Mouse (Mus musculus) ovary, postnatal 36 days (tissue): ENCODE measurements around the gene Cyp2c29.
"Not testable (repeated sequence)": the region's sequence is repeated elsewhere in the genome, so short reads cannot be mapped to it uniquely, and the experiment has no call there.

Experiments
- DNase-seq: peaks from one replicate; pipeline ENCODE4 v3.0.0; 2022; ENCODE audit warnings: low spot score, mixed read lengths

The Cyp2c29 gene

GRCm38 (mm10) chr19:39269105-39269504 lies at the start of gene Cyp2c29:
Cyp2c29 (plus strand) TSS chr19:39269405.
- DNase-seq, result not testable (repeated sequence)

DNA sequence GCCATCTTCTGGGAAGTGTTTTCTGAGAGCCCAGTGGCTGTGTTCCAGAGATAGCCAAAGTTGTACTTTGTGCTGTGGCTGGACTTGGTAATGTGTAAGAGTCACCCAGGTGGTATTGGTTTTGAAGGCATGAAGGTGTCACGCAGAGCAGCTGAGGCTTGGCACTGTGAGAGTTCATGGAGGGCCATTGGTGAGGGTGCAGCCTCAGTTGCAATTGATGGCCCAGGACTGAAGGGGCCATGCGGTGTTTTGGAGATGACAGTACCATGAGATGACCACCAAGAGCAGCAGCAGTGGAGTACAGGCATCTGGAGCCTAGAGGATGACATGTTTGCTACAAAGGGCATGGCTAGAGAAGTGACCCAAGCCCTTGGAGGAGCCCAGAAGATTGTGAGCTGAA lies 2.2 kb upstream of the Cyp2c29 start:
- not testable (repeated sequence) for DNase-seq

- no peak for DNase-seq
Measured at GRCm38 (mm10) chr19:39282801-39283200, 13.6 kb downstream of the Cyp2c29 start.

- DNase-seq, result no peak
Measured at GRCm38 (mm10) chr19:39285637-39286036, 16.4 kb downstream of the Cyp2c29 start.

DNA sequence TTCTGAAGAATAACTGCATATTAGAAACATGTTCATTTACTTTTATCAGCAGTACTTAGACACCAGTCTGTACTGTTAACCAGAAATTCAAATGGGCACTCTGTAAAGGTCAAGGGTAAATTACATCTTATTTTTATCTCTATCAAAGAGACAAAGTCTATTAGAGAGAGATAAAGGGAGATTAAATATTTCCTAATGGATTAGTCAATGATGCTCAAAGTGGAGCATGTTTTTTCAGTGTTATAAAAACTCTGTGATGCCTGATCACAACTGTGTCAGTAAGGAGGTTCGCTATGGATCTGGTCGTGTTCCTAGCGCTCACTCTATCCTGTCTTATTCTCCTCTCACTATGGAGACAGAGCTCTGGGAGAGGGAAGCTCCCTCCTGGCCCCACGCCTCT lies 17.6 kb downstream of the Cyp2c29 start:
- no peak for DNase-seq

DNA sequence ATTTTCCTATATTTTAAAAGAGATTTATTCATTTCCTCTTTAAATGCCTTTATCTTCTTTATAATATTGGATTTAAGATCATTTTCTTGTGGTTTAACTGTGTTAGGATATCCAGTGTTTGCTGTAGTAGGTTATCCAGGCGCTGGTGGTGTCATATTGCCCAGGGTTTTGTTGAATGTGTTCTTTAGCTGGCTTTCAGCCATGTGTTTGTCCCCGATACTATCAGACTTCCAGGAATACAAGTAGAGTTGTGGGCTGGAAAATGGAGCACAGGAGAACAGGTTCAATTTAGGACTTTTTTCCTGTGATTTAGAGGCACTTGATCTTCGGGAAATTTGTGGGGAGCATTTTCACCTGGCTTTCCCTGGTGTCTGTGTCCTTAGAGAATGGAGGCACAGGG lies 19.8 kb downstream of the Cyp2c29 start:
- no peak for DNase-seq
